In genomic region chr16:4456391-4456790, GRCm38 (mm10) we compare ENCODE assay signal across 18 mouse cellular contexts. TPM values are rescaled to one million over a fixed set of nuclear protein-coding genes. Genes with fewer than 3 reads are reported as not detected.
DNase-seq lines count a peak whose midpoint lies in the region; ATAC-seq and TF ChIP-seq lines count a peak whose summit lies in the region.
"Had no signal": no experiment of that assay in that cellular context is flagged by ENCODE, and none has a peak within 500 bp of the region (broad histone marks: within the 10 kb centered on the region; RNA-seq: fewer than 3 reads in every experiment).

No protein-coding gene starts in this region.

- H3K27me3 ChIP-seq in C2C12 (ENCODE audit: control insufficient read depth, insufficient read depth, insufficient read length) (no peaks in the 10 kb centered on the region), myocyte (ENCODE audit: control insufficient read depth, insufficient read depth, insufficient read length) (no peaks in the 10 kb centered on the region)
- H3K27me3 ChIP-seq in liver, embryonic 12.5 days (replicated peaks), result peaks cover 16% of the 10 kb centered on the region
- H3K27me3 ChIP-seq: embryonic facial prominence, embryonic 12.5 days; heart, embryonic 15.5 days; neural tube, embryonic 13.5 days had no signal

- peak overlapping the region; percentile 37 for H3ac ChIP-seq in C2C12 (ENCODE audit: control insufficient read depth, insufficient read length, low read depth)
- H3ac ChIP-seq in myocyte (ENCODE audit: control insufficient read depth, insufficient read length), result no peak overlapping the region

- ATAC-seq in frontal cortex, adult (ENCODE audit: low TSS enrichment), result peak; percentile 84
- ATAC-seq in liver, embryonic 12.5 days, result no peak
- ATAC-seq: CD4-positive, CD25-positive, alpha-beta regulatory T cell, adult 4 months; inflammation-experienced regulatory T-cells, adult 6 months had no signal

- H3K4me3 ChIP-seq in C2C12 (ENCODE audit: insufficient read depth, poor library complexity, severe bottlenecking) (no peak overlapping the region), myocyte (no peak overlapping the region)
- no peak overlapping the region for H3K4me3 ChIP-seq in liver, embryonic 12.5 days
- H3K4me3 ChIP-seq: embryonic facial prominence, embryonic 12.5 days; heart, embryonic 15.5 days; neural tube, embryonic 13.5 days had no signal

- TF ChIP-seq POLR2A in myocyte (IDR thresholded peaks at IDR 0.05; ENCODE audit: insufficient read length, low read depth), result no peak

- H3K9me3 ChIP-seq in liver, embryonic 12.5 days (replicated peaks), result no peaks in the 10 kb centered on the region
- H3K9me3 ChIP-seq: embryonic facial prominence, embryonic 12.5 days; heart, embryonic 15.5 days; neural tube, embryonic 13.5 days had no signal

- H3K36me3 ChIP-seq in C2C12 (ENCODE audit: control insufficient read depth, insufficient read depth) (no peaks in the 10 kb centered on the region), myocyte (ENCODE audit: control insufficient read depth, insufficient read depth) (no peaks in the 10 kb centered on the region)
- no peaks in the 10 kb centered on the region for H3K36me3 ChIP-seq in liver, embryonic 12.5 days
- H3K36me3 ChIP-seq: embryonic facial prominence, embryonic 12.5 days; heart, embryonic 15.5 days; neural tube, embryonic 13.5 days had no signal

- 68% methylated on average over 5 of the region's 5 CpGs for WGBS in liver, embryonic 12.5 days (ENCODE audit: insufficient replicate concordance)

- peak; percentile 47 to 71 for DNase-seq in layer of hippocampus, postnatal 14 days (ENCODE audit: low spot score in 2 of 2)
- DNase-seq in gastrocnemius, postnatal 25 days, result no peak
- DNase-seq in thymus, postnatal 4 days, result no peak
- no peak for DNase-seq in adrenal gland, postnatal 14 days
- DNase-seq: adrenal gland, postnatal 25 days; cerebellum, postnatal 36 days; heart, adult 11 months; lung, embryonic 14.5 days; thymus, adult 18-20 months had no signal

- H3K79me2 ChIP-seq in C2C12 (ENCODE audit: control insufficient read depth, insufficient read depth) (no peaks in the 10 kb centered on the region), myocyte (ENCODE audit: control insufficient read depth, insufficient read depth) (no peaks in the 10 kb centered on the region)

- TF ChIP-seq CTCF in C2C12 (IDR thresholded peaks at IDR 0.05; ENCODE audit: control insufficient read depth, insufficient read depth, insufficient read length), result no peak

- H3K9ac ChIP-seq in liver, embryonic 12.5 days, result no peak overlapping the region
- H3K9ac ChIP-seq: embryonic facial prominence, embryonic 12.5 days; heart, embryonic 15.5 days; lung, embryonic 14.5 days; neural tube, embryonic 13.5 days had no signal

- H3K4me1 ChIP-seq in liver, embryonic 12.5 days, result no peaks in the 10 kb centered on the region
- H3K4me1 ChIP-seq: embryonic facial prominence, embryonic 12.5 days; heart, embryonic 15.5 days; neural tube, embryonic 13.5 days had no signal

- peak overlapping the region; percentile 77 for H3K4me2 ChIP-seq in myocyte (ENCODE audit: low read depth)
- H3K4me2 ChIP-seq in liver, embryonic 12.5 days, result no peak overlapping the region
- H3K4me2 ChIP-seq: embryonic facial prominence, embryonic 12.5 days; heart, embryonic 15.5 days; lung, embryonic 14.5 days; neural tube, embryonic 13.5 days had no signal

- H3K27ac ChIP-seq in liver, embryonic 12.5 days, result no peak overlapping the region
- H3K27ac ChIP-seq: embryonic facial prominence, embryonic 12.5 days; heart, embryonic 15.5 days; neural tube, embryonic 13.5 days had no signal

- H3K79me3 ChIP-seq in C2C12 (ENCODE audit: low read depth), result no peaks in the 10 kb centered on the region

TF ChIP-seq in C2C12, 6 proteins besides CTCF, POLR2A, EP300 and RAD21:
- TF ChIP-seq MAX (IDR thresholded peaks at IDR 0.05) (no peak), CEBPB (IDR thresholded peaks at IDR 0.05; ENCODE audit: low read depth) (no peak), FOSL1 (IDR thresholded peaks at IDR 0.05; ENCODE audit: insufficient read depth, low read length, poor library complexity, severe bottlenecking) (no peak), MYOG (IDR thresholded peaks at IDR 0.05; ENCODE audit: control insufficient read depth, extremely low read depth, insufficient read length) (no peak), MYOD1 (IDR thresholded peaks at IDR 0.05; ENCODE audit: control insufficient read depth, insufficient read length, low read depth) (no peak), USF1 (IDR thresholded peaks at IDR 0.05; ENCODE audit: low read depth) (no peak)

TF ChIP-seq in myocyte, 11 proteins besides CTCF, POLR2A, EP300 and RAD21:
- no peak for TF ChIP-seq SRF (IDR thresholded peaks at IDR 0.05; ENCODE audit: control insufficient read depth, insufficient read length, low read depth)
- TF ChIP-seq REST (IDR thresholded peaks at IDR 0.05; ENCODE audit: insufficient read depth, insufficient read length), result no peak
- no peak for TF ChIP-seq MYOG (IDR thresholded peaks at IDR 0.05; ENCODE audit: control insufficient read depth in 1 of 3, insufficient read depth in 1 of 3, insufficient read length in 2 of 3, low read depth in 2 of 3)
- no peak for TF ChIP-seq POLR2AphosphoS2 (IDR thresholded peaks at IDR 0.05; ENCODE audit: insufficient read length, low read depth)
- TF ChIP-seq USF1 (IDR thresholded peaks at IDR 0.05; ENCODE audit: low read depth), result no peak
- TF ChIP-seq TCF3 (IDR thresholded peaks at IDR 0.05; ENCODE audit: insufficient read length, low read depth), result no peak
- TF ChIP-seq CEBPB (IDR thresholded peaks at IDR 0.05; ENCODE audit: insufficient read depth, poor library complexity, severe bottlenecking), result no peak
- no peak for TF ChIP-seq E2F4 (IDR thresholded peaks at IDR 0.05; ENCODE audit: insufficient read depth)
- TF ChIP-seq MYOD1 (IDR thresholded peaks at IDR 0.05; ENCODE audit: control insufficient read depth in 1 of 3, insufficient read length in 2 of 3, low read depth in 2 of 3), result no peak
- no peak for TF ChIP-seq MAX (IDR thresholded peaks at IDR 0.05; ENCODE audit: low read depth)
- TF ChIP-seq TCF12 (IDR thresholded peaks at IDR 0.05; ENCODE audit: insufficient read depth, poor library complexity, severe bottlenecking), result no peak

RNA-seq across cellular contexts. Expression of gene Adcy9, which starts 36.1 kb away (rescaled TPM):
- 2.2 TPM for polyA plus RNA-seq in C2C12 (2012; fragmentation: generic; extraction: Trizol)
- total RNA-seq in layer of hippocampus, postnatal 14 days (2021), result 10 to 100 TPM; 72.3 to 74.6 TPM
- polyA plus RNA-seq in myocyte (2012; fragmentation: generic; extraction: Trizol), result 4.6 TPM
- 10 to 100 TPM; 27.0 to 28.2 TPM for total RNA-seq in gastrocnemius, postnatal 25 days (2021)
- 1.1 and 1.6 TPM in 2 replicates for polyA plus RNA-seq in liver, embryonic 12.5 days (2016; fragmentation: Nextera tagmentation; extraction: Ambion mirVana)
- 36.1 and 38.7 TPM in 2 replicates for total RNA-seq in adrenal gland, postnatal 14 days (2021)

Comparison
In these comparisons a context has a peak if more than half of its experiments do, and no peak if none do; other contexts are left out.
1. DNase-seq: peak in layer of hippocampus, postnatal 14 days (2 of 2); none in gastrocnemius, postnatal 25 days (single experiment), thymus, postnatal 4 days (single experiment) and adrenal gland, postnatal 14 days (single experiment).